Mouse (Mus musculus): Measurements from ENCODE around the gene Esr1.

DNA sequence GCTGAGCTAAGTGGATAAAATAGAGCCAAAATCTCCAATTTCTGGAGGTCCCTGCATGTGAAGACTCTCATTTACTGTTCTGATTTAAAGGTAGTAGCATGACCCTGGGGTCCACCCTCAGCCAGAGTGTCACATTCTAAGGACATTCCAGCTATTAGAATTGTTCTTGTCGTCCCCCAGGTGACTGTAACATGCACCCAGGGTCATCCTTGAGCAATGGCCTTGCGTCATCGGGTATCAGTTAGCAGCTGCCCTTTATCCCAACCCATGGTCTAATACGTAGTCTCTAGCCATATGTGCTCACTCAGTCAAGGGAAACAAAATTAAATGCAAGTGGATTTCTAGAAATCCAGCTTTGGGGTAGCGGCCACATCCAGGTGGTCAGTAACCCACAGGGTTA is 213.0 kb downstream of the Esr1 start:
- no peak for TF ChIP-seq CTCF (IDR thresholded peaks at IDR 0.05; ENCODE audit: control insufficient read depth, insufficient read depth, insufficient read length)
- no peak for TF ChIP-seq FOSL1 (IDR thresholded peaks at IDR 0.05; ENCODE audit: insufficient read depth, low read length, poor library complexity, severe bottlenecking)
- TF ChIP-seq MYOG (IDR thresholded peaks at IDR 0.05; ENCODE audit: control insufficient read depth, extremely low read depth, insufficient read length) = no peak
- TF ChIP-seq USF1 (IDR thresholded peaks at IDR 0.05; ENCODE audit: low read depth) = no peak
- no peak for TF ChIP-seq CEBPB (IDR thresholded peaks at IDR 0.05; ENCODE audit: low read depth)
- TF ChIP-seq MAX (IDR thresholded peaks at IDR 0.05) = no peak
- TF ChIP-seq MYOD1 (IDR thresholded peaks at IDR 0.05; ENCODE audit: control insufficient read depth, insufficient read length, low read depth) = no peak
